18 mouse cellular contexts compared by ENCODE assay signal in the genomic region with DNA sequence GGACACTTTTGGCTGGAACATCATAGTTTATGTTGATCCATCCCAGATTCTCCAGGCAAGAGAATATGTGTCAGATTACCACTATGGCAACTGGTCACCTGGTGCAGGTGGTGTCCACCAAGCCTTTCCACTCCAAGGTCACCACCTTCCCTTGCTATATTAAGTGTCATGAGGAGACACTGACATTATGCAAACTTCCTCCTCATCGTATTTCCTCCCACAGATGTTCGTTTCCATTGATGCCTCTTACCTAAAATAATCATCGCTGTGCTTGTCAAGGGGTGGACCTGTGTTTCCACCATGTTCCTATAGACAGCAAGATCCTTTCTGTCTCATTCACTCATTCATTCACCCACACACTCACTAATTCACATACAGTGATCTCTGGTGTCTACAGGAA. TPM values are rescaled to one million over a fixed set of nuclear protein-coding genes. Genes with fewer than 3 reads are reported as not detected.
"Had no signal": no experiment of that assay in that cellular context is flagged by ENCODE, and none has a peak within 500 bp of the region (broad histone marks: within the 10 kb centered on the region; RNA-seq: fewer than 3 reads in every experiment).

No protein-coding gene starts in this region.

- H3K36me3 ChIP-seq: neural tube, embryonic 13.5 days; neural tube, embryonic 15.5 days; stomach, embryonic 15.5 days had no signal

- H3K9me3 ChIP-seq: neural tube, embryonic 13.5 days; neural tube, embryonic 15.5 days; stomach, embryonic 15.5 days had no signal

- H3K9ac ChIP-seq: neural tube, embryonic 13.5 days; neural tube, embryonic 15.5 days; stomach, embryonic 15.5 days had no signal

- H3K27ac ChIP-seq: neural tube, embryonic 13.5 days; neural tube, embryonic 15.5 days; stomach, embryonic 15.5 days; stomach, postnatal 0 days had no signal

- DNase-seq: retina, postnatal 1 day; right cerebral cortex, adult 18-20 months; right cerebral cortex, postnatal 14 days; right cerebral cortex, postnatal 25 days; right cerebral cortex, postnatal 4 days; spleen, adult 18-20 months; thymus, adult 18-20 months; thymus, adult 2 months; thymus, postnatal 14 days; thymus, postnatal 25 days; thymus, postnatal 36 days; thymus, postnatal 4 days had no signal

- H3K4me3 ChIP-seq: neural tube, embryonic 13.5 days; neural tube, embryonic 15.5 days; stomach, embryonic 15.5 days had no signal

- H3K27me3 ChIP-seq: neural tube, embryonic 13.5 days; neural tube, embryonic 15.5 days; stomach, embryonic 15.5 days had no signal

- H3K4me2 ChIP-seq: neural tube, embryonic 13.5 days; neural tube, embryonic 15.5 days; stomach, embryonic 15.5 days had no signal

RNA-seq across cellular contexts. Expression of gene Nenf, which starts 45.3 kb away (rescaled TPM):
- total RNA-seq: neutrophil, adult 5-6 weeks had no signal

RNA-seq across cellular contexts. Expression of gene Atf3, which starts 54.8 kb away (rescaled TPM):
- polyA plus RNA-seq: testis, adult 2 months had no signal
